ENCODE assay signal across 26 mouse cellular contexts in the genomic region with DNA sequence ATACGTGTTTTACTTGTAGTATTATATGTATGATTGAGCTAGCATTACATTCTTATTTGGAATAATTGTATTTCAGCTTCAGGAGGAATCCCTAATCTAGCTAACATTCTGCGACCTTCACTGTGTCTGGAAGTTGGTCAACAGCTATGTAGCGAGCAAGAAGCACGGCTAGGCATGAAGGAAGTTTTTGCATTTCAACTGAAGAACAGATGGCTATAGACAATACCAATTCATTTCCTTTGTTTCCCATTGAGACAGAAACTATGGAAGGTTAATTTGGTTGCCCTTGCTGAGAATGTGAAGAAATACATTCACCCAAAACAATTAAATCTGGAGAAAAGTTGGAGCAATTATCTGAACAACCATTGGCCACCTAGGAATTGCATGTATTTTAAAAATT.
A peak's percentile ranks its signal among the peaks of the same experiment; 100 is the strongest.
DNase-seq lines count a peak whose midpoint lies in the region; ATAC-seq and TF ChIP-seq lines count a peak whose summit lies in the region.
"Had no signal": no experiment of that assay in that cellular context is flagged by ENCODE, and none has a peak within 500 bp of the region (broad histone marks: within the 10 kb centered on the region; RNA-seq: fewer than 3 reads in every experiment).

No protein-coding gene starts in this region.

- H3K4me1 ChIP-seq in forebrain, embryonic 11.5 days (replicated peaks; ENCODE audit: control insufficient read depth, insufficient read depth, low read length): no peaks in the 10 kb centered on the region
- H3K4me1 ChIP-seq in forebrain, embryonic 14.5 days (ENCODE audit: control insufficient read depth, insufficient read depth, low read length): no peaks in the 10 kb centered on the region
- H3K4me1 ChIP-seq: embryonic facial prominence, embryonic 10.5 days; embryonic facial prominence, embryonic 12.5 days; forebrain, embryonic 15.5 days had no signal

- H3K4me2 ChIP-seq in forebrain, embryonic 11.5 days (ENCODE audit: low read depth, low read length, severe bottlenecking): no peak overlapping the region
- H3K4me2 ChIP-seq in forebrain, embryonic 14.5 days (ENCODE audit: low read length): no peak overlapping the region
- H3K4me2 ChIP-seq: embryonic facial prominence, embryonic 12.5 days; forebrain, embryonic 12.5 days; forebrain, embryonic 15.5 days had no signal

- H3K27me3 ChIP-seq in forebrain, embryonic 11.5 days (ENCODE audit: control insufficient read depth, insufficient read depth, low read length): no peaks in the 10 kb centered on the region
- no peaks in the 10 kb centered on the region for H3K27me3 ChIP-seq in forebrain, embryonic 14.5 days (replicated peaks; ENCODE audit: control insufficient read depth, insufficient read depth, low read length)
- H3K27me3 ChIP-seq: CH12.LX; embryonic facial prominence, embryonic 12.5 days; forebrain, embryonic 12.5 days; forebrain, embryonic 15.5 days had no signal

- 60% methylated on average over 4 of the region's 4 CpGs for WGBS in forebrain, embryonic 11.5 days
- 49% methylated on average over 4 of the region's 4 CpGs for WGBS in forebrain, embryonic 14.5 days

- no peaks in the 10 kb centered on the region for H3K9me3 ChIP-seq in forebrain, embryonic 11.5 days (ENCODE audit: control insufficient read depth, low read length)
- H3K9me3 ChIP-seq in forebrain, embryonic 14.5 days (replicated peaks; ENCODE audit: control insufficient read depth, low read length): no peaks in the 10 kb centered on the region
- H3K9me3 ChIP-seq: embryonic facial prominence, embryonic 10.5 days; embryonic facial prominence, embryonic 12.5 days; forebrain, embryonic 12.5 days; forebrain, embryonic 15.5 days had no signal

- TF ChIP-seq CTCF in brain, embryonic 14.5 days (IDR thresholded peaks at IDR 0.05; ENCODE audit: borderline replicate concordance, extremely low read depth, insufficient read depth, insufficient read length): no peak

- no peaks in the 10 kb centered on the region for H3K36me3 ChIP-seq in forebrain, embryonic 11.5 days (ENCODE audit: control insufficient read depth, insufficient read depth, low read length)
- H3K36me3 ChIP-seq in forebrain, embryonic 14.5 days (ENCODE audit: control insufficient read depth, insufficient read depth, low read length): no peaks in the 10 kb centered on the region
- H3K36me3 ChIP-seq: embryonic facial prominence, embryonic 10.5 days; embryonic facial prominence, embryonic 12.5 days; forebrain, embryonic 12.5 days; forebrain, embryonic 15.5 days had no signal

- TF ChIP-seq POLR2A in brain, embryonic 14.5 days (IDR thresholded peaks at IDR 0.05; ENCODE audit: borderline replicate concordance, extremely low read depth, insufficient read depth, insufficient read length, poor library complexity, severe bottlenecking): no peak

- H3K4me3 ChIP-seq in forebrain, embryonic 11.5 days (ENCODE audit: low read depth, low read length): no peak overlapping the region
- no peak overlapping the region for H3K4me3 ChIP-seq in forebrain, embryonic 14.5 days (ENCODE audit: low read depth, low read length)
- H3K4me3 ChIP-seq: embryonic facial prominence, embryonic 10.5 days; embryonic facial prominence, embryonic 12.5 days; forebrain, embryonic 12.5 days; forebrain, embryonic 15.5 days had no signal

- ATAC-seq in forebrain, embryonic 11.5 days (replicated peaks; ENCODE audit: low FRiP score): 0 out of 2 replicates have a peak, but pooled peaks have one; percentile 39
- no peak for ATAC-seq in forebrain, embryonic 14.5 days
- no peak for ATAC-seq in megakaryocyte, adult 5-6 weeks (ENCODE audit: poor library complexity, severe bottlenecking)
- ATAC-seq: activated CD4-positive, CD25-positive, alpha-beta regulatory T cell, adult 4 months; CD4-positive, CD25-positive, alpha-beta regulatory T cell, adult 4 months; forebrain, embryonic 15.5 days; forebrain, postnatal 0 days; Patski had no signal

- no peak for DNase-seq in forebrain, embryonic 11.5 days (ENCODE audit: low spot score)
- no peak for DNase-seq in forebrain, embryonic 14.5 days (ENCODE audit: low spot score)
- DNase-seq in retina, embryonic 14.5 days (ENCODE audit: low spot score): peak; percentile 30
- DNase-seq in retina, postnatal 1 day: no peak
- DNase-seq in R1 (ENCODE audit: low read depth, low spot score): peak; percentile 46
- peak; percentile 31 for DNase-seq in brain, embryonic 14.5 days (ENCODE audit: low read depth)
- DNase-seq in testis, postnatal 14 days (ENCODE audit: low spot score): no peak
- DNase-seq: adrenal gland, adult 8-10 months; adrenal gland, postnatal 14 days; adrenal gland, postnatal 36 days; B cell, adult 2 months; cerebellum, adult 11 months; cerebellum, adult 18-20 months; cerebellum, adult 8-10 months; cerebellum, adult 9-11 months; cerebellum, postnatal 14 days; forebrain, postnatal 0 days had no signal

- no peak overlapping the region for H3K27ac ChIP-seq in forebrain, embryonic 11.5 days (ENCODE audit: low read depth, low read length)
- H3K27ac ChIP-seq in forebrain, embryonic 14.5 days (ENCODE audit: low read depth, low read length): no peak overlapping the region
- H3K27ac ChIP-seq: embryonic facial prominence, embryonic 10.5 days; embryonic facial prominence, embryonic 12.5 days; forebrain, embryonic 12.5 days; forebrain, embryonic 15.5 days had no signal

- no peak overlapping the region for H3K9ac ChIP-seq in forebrain, embryonic 11.5 days (ENCODE audit: low read length)
- no peak overlapping the region for H3K9ac ChIP-seq in forebrain, embryonic 14.5 days (ENCODE audit: low read length)
- H3K9ac ChIP-seq: embryonic facial prominence, embryonic 12.5 days; forebrain, embryonic 12.5 days; forebrain, embryonic 15.5 days; forebrain, postnatal 0 days had no signal

Comparison
In these comparisons a context has a peak if more than half of its experiments do, and no peak if none do; other contexts are left out.
1. DNase-seq: peak in retina, embryonic 14.5 days (single experiment), R1 (single experiment) and brain, embryonic 14.5 days (single experiment); none in forebrain, embryonic 11.5 days (single experiment), forebrain, embryonic 14.5 days (single experiment), retina, postnatal 1 day (single experiment) and testis, postnatal 14 days (single experiment).